Mouse (Mus musculus) myocyte (in vitro differentiated cells): ENCODE measurements around the gene Gm45785.

Experiments used
- POLR2AphosphoS2 ChIP-seq: IDR thresholded peaks from one replicate; pipeline ENCODE4 v1.6.1; 2011; ENCODE audit warnings: low read depth, control low read depth; ENCODE audit not compliant: insufficient read length
- USF1 ChIP-seq: IDR thresholded peaks from one replicate; pipeline ENCODE4 v1.6.1; 2011; ENCODE audit warnings: low read depth, mild to moderate bottlenecking, control low read depth, moderate library complexity

- no peak for TF ChIP-seq USF1
- no peak for TF ChIP-seq POLR2AphosphoS2
Measured at GRCm38 (mm10) chr7:140880865-140881515, 24.9 kb upstream of the Gm45785 start.
